Mouse (Mus musculus) telencephalon, adult 2 months (tissue): ENCODE measurements around the gene Nufip1.

Experiments used
- DNase-seq: peaks from one replicate; pipeline ENCODE4 v3.0.0-alpha.2; 2011; ENCODE audit warnings: low read depth, low spot score

Nufip1 gene

GRCm38 (mm10) chr14:76179343-76179742 lies 68.7 kb downstream of the Nufip1 start:
- DNase-seq: no peak

GRCm38 (mm10) chr14:76185358-76185757 lies 74.7 kb downstream of the Nufip1 start:
- no peak for DNase-seq

DNA sequence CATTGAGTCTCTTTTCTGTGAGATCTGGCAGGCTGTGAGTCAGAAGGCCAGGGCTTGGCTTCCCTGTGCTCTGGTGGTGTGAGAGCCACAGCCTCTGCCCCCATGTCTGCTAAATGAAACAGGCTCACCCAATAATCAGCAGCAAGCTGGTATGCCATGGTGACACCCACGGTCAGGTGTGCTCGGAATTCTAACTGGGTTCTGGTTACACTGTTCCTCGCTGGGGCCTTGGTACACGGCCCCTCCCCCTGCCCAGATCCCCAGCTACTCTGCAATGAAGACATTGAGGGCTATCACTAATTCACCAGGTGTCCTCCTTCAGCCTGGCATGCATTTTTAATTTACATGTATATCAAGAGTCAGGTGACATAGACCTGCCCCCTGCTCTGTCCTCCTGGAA lies 75.6 kb downstream of the Nufip1 start:
- DNase-seq: no peak
